Mouse (Mus musculus): ENCODE results near the gene Padi1. TPM values are rescaled to one million over a fixed set of nuclear protein-coding genes. Genes with fewer than 3 reads are reported as not detected.

Padi1 gene
- 1.3 TPM for total RNA-seq (2023)

DNA sequence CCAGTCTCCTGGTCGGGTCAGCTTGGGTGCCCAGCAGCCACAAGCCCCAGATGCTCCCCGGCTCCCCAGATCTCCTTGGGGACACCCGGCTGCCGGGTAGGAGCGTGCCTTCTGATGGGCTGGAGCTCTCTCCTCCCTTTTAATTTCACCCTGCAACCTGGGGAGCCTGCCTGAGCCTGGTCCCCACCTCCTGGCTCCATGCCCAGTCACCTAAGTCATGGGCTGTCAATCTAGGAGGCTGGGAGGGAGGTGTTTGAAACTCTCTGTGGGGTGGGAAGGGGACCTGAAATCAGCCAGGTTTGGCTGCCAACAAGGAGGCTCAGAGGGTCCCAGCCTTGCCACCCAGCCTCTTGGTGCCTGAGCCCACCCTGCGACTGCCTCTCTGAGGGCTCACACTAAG lies at the start of gene Padi1:
Gene Padi1 (minus strand): TSS at position 113 of the 400 bp plus-strand sequence.

DNA sequence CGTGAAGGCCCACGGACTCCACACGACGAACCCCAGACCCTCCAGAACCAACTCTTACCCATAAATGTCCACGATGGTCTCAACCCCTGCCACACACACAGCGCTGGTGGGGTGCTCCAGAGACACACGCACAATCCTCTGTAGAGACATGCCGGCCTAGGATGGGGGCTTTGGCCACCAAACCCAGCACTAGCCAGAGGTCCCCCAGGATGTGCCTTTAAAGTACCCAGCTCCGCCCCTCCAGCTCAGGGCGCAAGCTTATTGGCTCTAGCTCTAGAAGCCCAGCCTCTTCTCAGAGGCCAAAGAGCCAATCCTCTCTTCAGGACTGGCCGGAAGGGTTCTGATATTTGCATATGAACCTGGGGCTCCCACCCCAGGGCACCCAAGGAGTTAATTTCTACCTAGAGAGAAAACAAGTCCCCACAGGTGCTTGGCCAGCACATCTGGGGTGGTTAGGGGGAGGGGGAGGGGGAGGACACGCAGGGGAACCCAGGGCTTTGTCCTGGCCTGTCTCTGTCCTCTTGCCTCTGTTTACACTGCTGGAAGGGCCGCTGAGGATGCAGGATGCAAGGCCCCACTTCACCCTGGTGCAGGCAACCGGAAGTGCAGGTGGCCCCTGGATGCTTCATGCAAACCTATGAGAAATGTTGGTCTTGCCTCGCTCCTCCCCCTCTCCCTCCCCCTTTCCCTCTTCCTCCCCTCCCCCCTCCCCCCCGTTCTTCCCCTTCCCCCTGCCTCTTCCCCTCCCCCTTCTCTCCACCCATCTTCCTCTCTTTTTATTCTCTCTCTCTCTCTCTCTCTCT lies 34.9 kb downstream of the Padi1 start, which contains the start of gene Padi3:
Gene Padi3 (minus strand): TSS at position 191 of the 803 bp plus-strand sequence.

GRCm38 (mm10) chr4:140774025-140774800 lies 71.4 kb downstream of the Padi1 start, which contains the start of gene Padi4:
Padi4 (minus strand) TSS chr4:140774236.

Other genes with a start within 250 kb of the Padi1 start
- 0.59 TPM for gene Arhgef10l, start 179.8 kb downstream of the Padi1 start, total RNA-seq (2023)
- gene Rcc2, start 145.2 kb downstream of the Padi1 start, total RNA-seq (2023), result 129 TPM
- not detected for gene Padi6, start 103.1 kb downstream of the Padi1 start, total RNA-seq (2023)
- 0.98 TPM for gene Padi4, start 71.5 kb downstream of the Padi1 start, total RNA-seq (2023)
- gene Padi3, start 35.1 kb downstream of the Padi1 start, total RNA-seq (2023), result 1.8 TPM
- 28.0 TPM for gene Padi2, start 60.6 kb upstream of the Padi1 start, total RNA-seq (2023)
- 93.1 TPM for gene Sdhb, start 115.4 kb upstream of the Padi1 start, total RNA-seq (2023)
- 31.9 TPM for gene Atp13a2, start 141.1 kb upstream of the Padi1 start, total RNA-seq (2023)
- not detected for gene Mfap2, start 164.6 kb upstream of the Padi1 start, total RNA-seq (2023)
- 11.7 TPM for gene Crocc, start 214.8 kb upstream of the Padi1 start, total RNA-seq (2023)
- gene Necap2, start 232.6 kb upstream of the Padi1 start, total RNA-seq (2023), result 80.7 TPM
- not detected for gene Spata21, start 242.6 kb upstream of the Padi1 start, total RNA-seq (2023)